Mouse (Mus musculus) stomach, postnatal 0 days (tissue): ENCODE measurements around the gene Sypl2.

ENCODE experiments used
- CTCF ChIP-seq: IDR thresholded peaks from 2 replicates; pipeline ENCODE4 v1.5.1; 2016; ENCODE audit warnings: antibody characterized with exemption, low read depth, mild to moderate bottlenecking, moderate library complexity
- EP300 ChIP-seq: optimal IDR thresholded peaks from 2 replicates; pipeline ENCODE3; 2016; ENCODE audit warnings: antibody characterized with exemption

DNA sequence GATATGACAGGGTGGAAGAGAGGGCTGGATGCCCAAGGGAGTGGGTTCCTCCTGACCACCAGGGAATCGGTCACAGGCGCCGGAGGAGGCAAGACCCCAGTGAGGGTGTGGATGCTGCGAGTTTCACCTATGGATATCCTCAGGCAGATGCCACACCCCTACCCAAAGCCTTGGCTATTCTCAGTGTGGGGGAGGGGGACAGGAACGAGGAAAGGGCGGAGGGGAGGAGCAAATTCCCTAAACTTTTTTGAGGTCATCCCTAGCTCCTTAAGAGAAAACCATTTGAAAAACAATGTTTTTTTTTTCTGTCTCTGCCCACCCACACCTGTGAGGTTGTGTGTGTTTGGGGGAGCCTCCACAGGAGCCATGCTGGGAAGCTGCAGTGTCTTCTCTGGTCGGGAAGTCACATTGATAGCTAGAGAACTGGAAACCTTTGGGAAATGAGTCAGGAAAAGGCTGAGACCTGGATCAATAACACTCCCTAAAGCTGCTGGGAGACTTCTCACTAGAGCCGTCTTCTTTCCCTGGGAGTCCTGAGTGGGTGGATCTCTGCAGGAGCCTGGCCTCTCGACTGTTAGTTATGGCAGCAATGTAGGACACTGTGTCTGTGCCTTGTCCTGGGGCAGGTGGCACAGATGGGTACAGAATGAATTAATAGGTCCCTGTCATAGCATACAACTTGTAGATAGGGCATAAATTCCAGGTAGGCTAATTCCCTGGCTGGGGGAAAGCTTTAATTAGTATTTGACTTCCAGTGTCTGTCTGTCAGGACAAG lies 37.5 kb downstream of the Sypl2 start:
- TF ChIP-seq EP300 (no peak), CTCF (no peak)
